Mouse (Mus musculus) activated CD4-positive, CD25-positive, alpha-beta regulatory T cell, adult 4 months (primary cell): ENCODE measurements around the gene Serp1. TPM values are rescaled to one million over a fixed set of nuclear protein-coding genes. Genes with fewer than 3 reads are reported as not detected.
"Not testable (repeated sequence)": the region's sequence is repeated elsewhere in the genome, so short reads cannot be mapped to it uniquely, and the experiment has no call there.

Experiments
- ATAC-seq: one replicate; pipeline ENCODE4 v1.8.0; 2017
- polyA plus RNA-seq, 2 experiments: library from polyadenylated mRNA; unstranded; fragments of 100-300 nt; shearing (Covaris generic); gene quantifications; one replicate each; pipeline ENCODE4 v1.2.1; 2017

The Serp1 gene
- polyA plus RNA-seq, 2 experiments from 2014 or later = 50.4 to 54.0 TPM

DNA sequence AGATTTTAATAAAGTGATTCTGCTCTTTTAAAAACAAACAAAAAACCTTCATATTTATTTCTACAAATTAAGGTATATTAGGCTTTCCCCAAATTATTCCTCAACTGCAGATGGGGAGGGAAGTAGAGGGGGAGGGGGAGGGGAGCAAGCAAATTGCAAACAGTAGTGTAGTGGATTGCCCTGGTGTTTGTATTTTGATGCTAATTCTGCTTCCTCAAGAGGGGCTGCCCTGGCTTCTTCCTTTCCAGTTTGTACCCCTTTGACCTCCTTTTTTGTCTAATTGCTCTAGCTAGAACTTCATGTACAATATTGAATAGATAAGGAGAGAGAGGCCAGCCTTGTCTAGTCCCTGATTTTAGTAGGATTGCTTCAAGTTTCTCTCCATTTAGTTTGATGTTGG is 21.0 kb downstream of the Serp1 start:
- no peak for ATAC-seq

GRCm38 (mm10) chr3:58503720-58504333 is 21.9 kb downstream of the Serp1 start:
- ATAC-seq = no peak

DNA sequence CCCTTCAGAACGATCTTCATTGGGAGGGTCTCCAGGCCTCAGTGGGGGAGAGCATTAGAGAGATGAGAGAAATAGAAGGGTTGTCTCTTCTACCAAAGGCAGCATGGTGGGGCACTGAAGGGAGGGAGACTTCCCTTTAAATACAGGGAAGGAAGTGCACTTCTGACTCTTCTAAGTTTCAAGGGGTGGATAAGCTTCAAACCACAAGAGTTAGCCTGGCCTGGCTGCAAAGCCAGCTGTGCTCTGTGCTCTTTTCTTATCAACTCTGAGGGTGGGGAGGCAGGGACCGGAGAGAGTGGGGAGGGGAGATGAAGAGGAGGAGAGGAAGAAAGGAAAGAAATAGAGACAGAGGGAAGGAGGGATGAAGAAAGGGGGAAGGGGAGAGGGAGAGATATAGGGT is 23.7 kb downstream of the Serp1 start:
- ATAC-seq = no peak

GRCm38 (mm10) chr3:58493621-58494020 is 32.1 kb downstream of the Serp1 start:
- ATAC-seq = no peak

DNA sequence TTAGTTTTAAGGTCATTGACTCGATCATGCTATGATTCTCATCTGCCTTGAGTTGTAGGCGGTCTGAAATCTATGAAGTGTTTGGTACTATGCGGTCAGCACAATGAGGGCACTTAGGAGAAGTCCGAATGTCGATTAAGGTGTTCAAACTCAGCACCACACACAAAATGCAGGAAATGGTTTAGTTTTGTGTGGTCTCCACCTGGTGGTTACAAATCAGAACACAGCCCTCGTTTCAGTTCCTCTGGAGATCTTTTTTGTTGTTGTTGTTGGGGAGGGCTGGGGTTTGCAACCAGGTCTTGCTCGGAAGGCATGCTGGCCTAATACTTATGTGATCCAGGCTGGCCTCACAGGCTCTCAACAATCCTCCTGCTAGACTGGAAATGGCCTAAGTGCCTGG is 34.9 kb downstream of the Serp1 start:
- ATAC-seq = peak; percentile 71

GRCm38 (mm10) chr3:58487999-58488775 is 37.5 kb downstream of the Serp1 start:
- ATAC-seq = no peak

DNA sequence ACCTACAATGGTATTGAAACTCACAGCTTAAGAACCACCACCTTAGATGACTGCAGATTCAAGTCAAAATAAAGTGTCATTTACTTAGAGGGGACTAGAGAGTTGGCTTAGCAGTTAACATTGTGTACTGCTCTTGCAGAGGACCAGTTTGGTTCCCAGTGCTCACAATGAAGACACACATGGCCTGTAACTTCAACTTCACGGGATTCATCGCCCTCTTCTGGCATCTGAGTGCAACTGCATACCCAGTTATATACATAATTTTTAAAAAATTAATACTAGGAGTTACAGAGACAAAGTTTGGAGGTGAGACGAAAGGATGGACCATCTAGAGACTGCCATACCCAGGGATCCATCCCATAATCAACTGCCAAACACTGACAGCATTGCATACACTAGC is 38.6 kb downstream of the Serp1 start:
- ATAC-seq = no peak

- peak; percentile 47 for ATAC-seq
These were observed 39.8 kb downstream of the Serp1 start for GRCm38 (mm10) chr3:58485883-58486282.

DNA sequence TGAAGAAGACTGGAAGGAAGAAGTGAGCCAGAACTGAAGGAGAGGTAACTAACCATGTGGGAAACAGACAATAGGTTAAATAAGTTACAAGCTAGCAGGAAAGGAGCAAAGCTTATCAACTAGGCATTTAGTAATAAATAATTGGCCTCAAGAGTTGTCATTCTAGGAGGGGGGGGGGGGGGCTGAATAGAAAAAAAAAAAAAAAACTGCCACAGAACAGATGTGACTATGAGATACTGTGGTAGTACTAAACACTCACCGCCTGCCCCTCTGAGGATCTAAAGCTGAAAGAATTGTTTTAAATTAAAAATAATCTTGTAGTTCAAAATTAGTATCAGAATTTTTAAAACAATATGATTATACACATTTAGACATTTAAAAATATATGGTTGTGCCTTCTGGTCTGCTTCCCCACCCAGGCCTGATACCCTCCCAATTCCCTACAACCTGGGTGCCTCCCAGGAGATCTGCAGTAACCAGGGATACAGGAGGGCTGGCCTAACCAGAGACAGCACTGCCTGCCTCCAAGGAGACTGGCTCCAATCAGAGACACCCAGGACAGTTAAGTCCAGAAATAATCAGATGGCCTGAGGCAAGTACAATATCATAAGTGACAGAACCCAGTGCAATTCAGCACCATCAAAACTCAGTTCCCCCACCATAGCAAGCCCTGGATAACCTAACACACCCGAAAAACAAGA is 46.8 kb downstream of the Serp1 start:
- ATAC-seq = no peak

GRCm38 (mm10) chr3:58475298-58475697 is 50.4 kb downstream of the Serp1 start:
- not testable (repeated sequence) for ATAC-seq

Other genes with a start within 250 kb of the Serp1 start
- 10 to 100 TPM in 1 of 2 experiments, 1 to 10 TPM in 1; 7.4 to 15.1 TPM for gene Tsc22d2, start 111.2 kb downstream of the Serp1 start, polyA plus RNA-seq
- gene Eif2a, start 71 bp downstream of the Serp1 start, polyA plus RNA-seq = 10 to 100 TPM; 67.6 to 68.1 TPM
- 10 to 100 TPM; 27.9 to 54.8 TPM for gene Selenot, start 50.7 kb upstream of the Serp1 start, polyA plus RNA-seq
- gene Erich6, start 111.3 kb upstream of the Serp1 start, polyA plus RNA-seq = not detected
- gene Siah2, start 166.5 kb upstream of the Serp1 start, polyA plus RNA-seq = 1 to 10 TPM in 1 of 2 experiments, under 1 TPM in 1; 0.99 to 1.6 TPM